Mouse (Mus musculus) forebrain, embryonic 13.5 days (tissue): ENCODE results near the gene Acod1. TPM values are rescaled to one million over a fixed set of nuclear protein-coding genes. Genes with fewer than 3 reads are reported as not detected.

Experiments used
- ATAC-seq: fragments of 200-750 bp; cut with Nextera tagmentation; 2 replicates; pipeline ENCODE4 v1.8.0; 2017
- H3K27ac ChIP-seq: fragments of 300-500 bp; sonication (generic); 2 replicates; pipeline ENCODE4 v1.5.1; 2015; ENCODE audit warnings: inconsistent platforms, mild to moderate bottlenecking, moderate library complexity
- H3K27me3 ChIP-seq: fragments of 300-500 bp; sonication (generic); 2 replicates; pipeline ENCODE4 v1.6.1; 2015; ENCODE audit warnings: mild to moderate bottlenecking, inconsistent platforms
- H3K36me3 ChIP-seq: fragments of 300-500 bp; sonication (generic); 2 replicates; pipeline ENCODE4 v1.6.1; 2015; ENCODE audit warnings: mild to moderate bottlenecking, inconsistent platforms; ENCODE audit not compliant: poor library complexity, severe bottlenecking
- H3K4me1 ChIP-seq: fragments of 300-500 bp; sonication (generic); 2 replicates; pipeline ENCODE4 v1.6.1; 2015; ENCODE audit warnings: inconsistent platforms
- H3K4me2 ChIP-seq: fragments of 300-500 bp; sonication (generic); 2 replicates; pipeline ENCODE4 v1.6.1; 2015; ENCODE audit warnings: inconsistent platforms, mild to moderate bottlenecking, moderate library complexity
- H3K4me3 ChIP-seq: fragments of 300-500 bp; sonication (generic); 2 replicates; pipeline ENCODE4 v1.5.1; 2015; ENCODE audit warnings: mild to moderate bottlenecking, inconsistent platforms
- H3K9ac ChIP-seq: fragments of 300-500 bp; sonication (generic); 2 replicates; pipeline ENCODE4 v1.6.1; 2015; ENCODE audit warnings: mild to moderate bottlenecking, inconsistent platforms
- H3K9me3 ChIP-seq: fragments of 300-500 bp; sonication (generic); replicated peaks from 2 replicates; pipeline ENCODE4 v1.6.1; 2016; ENCODE audit warnings: inconsistent platforms
- WGBS: fragments of 180-500 bp; shearing (Covaris S2); methylation state at CpG from one replicate; pipeline ENCODE4 v1.1.7; 2015; 5-methylcytosine and 5-hydroxymethylcytosine counted together
- polyA plus RNA-seq: library from polyadenylated mRNA; unstranded; fragments of >200 nt; fragmentation: Nextera tagmentation; extraction: Ambion mirVana; gene quantifications from 2 replicates; pipeline ENCODE4 v1.2.1, GENCODE M21; 2015

Gene Acod1
- polyA plus RNA-seq, 1 experiment from 2014 or later: not detected

GRCm38 (mm10) chr14:103096621-103097020 is 49.8 kb downstream of the Acod1 start:
- ATAC-seq: no peak
- Histone ChIP-seq H3K4me2 (peak overlapping the region; percentile 16), H3K27ac (no peak overlapping the region), H3K4me1 (peaks cover 28% of the 10 kb centered on the region), H3K27me3 (no peaks in the 10 kb centered on the region), H3K4me3 (no peak overlapping the region), H3K9me3 (no peaks in the 10 kb centered on the region), H3K9ac (no peak overlapping the region), H3K36me3 (peaks cover 17% of the 10 kb centered on the region)
- WGBS: 75% methylated on average over 6 of the region's 6 CpGs

GRCm38 (mm10) chr14:103098213-103098586 is 51.4 kb downstream of the Acod1 start:
- peak overlapping the region; percentile 83 for H3K4me3 ChIP-seq
- H3K4me2 ChIP-seq: peak overlapping the region; percentile 69
- H3K9me3 ChIP-seq: no peaks in the 10 kb centered on the region
- H3K4me1 ChIP-seq: peaks cover 28% of the 10 kb centered on the region
- peak overlapping the region; percentile 96 for H3K9ac ChIP-seq
- 1% methylated on average over 2 of the region's 2 CpGs for WGBS
- H3K27me3 ChIP-seq: no peaks in the 10 kb centered on the region
- H3K36me3 ChIP-seq: peaks cover 11% of the 10 kb centered on the region
- H3K27ac ChIP-seq: no peak overlapping the region
- no peak for ATAC-seq

GRCm38 (mm10) chr14:103098587-103099235 is 51.9 kb downstream of the Acod1 start:
- Histone ChIP-seq H3K4me3 (peak overlapping the region; percentile 83), H3K4me1 (peaks cover 28% of the 10 kb centered on the region), H3K4me2 (peak overlapping the region; percentile 69), H3K36me3 (peaks cover 11% of the 10 kb centered on the region), H3K9me3 (no peaks in the 10 kb centered on the region), H3K27ac (peak overlapping the region; percentile 98), H3K27me3 (no peaks in the 10 kb centered on the region), H3K9ac (peak overlapping the region; percentile 96)
- ATAC-seq: peak; percentile 85
- under 1% methylated on average over 49 of the region's 86 CpGs for WGBS

GRCm38 (mm10) chr14:103099238-103099933 is 52.6 kb downstream of the Acod1 start, which contains the start of gene Fbxl3:
Gene Fbxl3 (minus strand): TSS chr14:103099566.
- Histone ChIP-seq H3K9ac (peak within 1 kb of the TSS; percentile 96), H3K9me3 (no peaks in the 10 kb centered on the region), H3K4me1 (peaks cover 28% of the 10 kb centered on the region), H3K27me3 (no peaks in the 10 kb centered on the region), H3K36me3 (peaks cover 11% of the 10 kb centered on the region), H3K4me2 (peak within 1 kb of the TSS; percentile 69), H3K27ac (peak within 1 kb of the TSS; percentile 98), H3K4me3 (peak within 1 kb of the TSS; percentile 83)
- peak; percentile 87 for ATAC-seq
- under 1% methylated on average over 55 of the region's 88 CpGs for WGBS

- Histone ChIP-seq H3K4me1 (peaks cover 25% of the 10 kb centered on the region), H3K9ac (no peak overlapping the region), H3K27ac (no peak overlapping the region), H3K4me2 (no peak overlapping the region), H3K27me3 (no peaks in the 10 kb centered on the region), H3K36me3 (peaks cover 6% of the 10 kb centered on the region), H3K9me3 (no peaks in the 10 kb centered on the region), H3K4me3 (no peak overlapping the region; the same call in 1 of the 2 replicates)
- WGBS: 84% methylated on average over 13 of the region's 13 CpGs
- no peak for ATAC-seq
These were observed 53.5 kb downstream of the Acod1 start for GRCm38 (mm10) chr14:103100296-103100695.

GRCm38 (mm10) chr14:103101171-103101570 is 54.4 kb downstream of the Acod1 start:
- Histone ChIP-seq H3K36me3 (0 out of 2 replicates have a peak, but pooled peaks cover under 1% of the 10 kb centered on the region), H3K27me3 (no peaks in the 10 kb centered on the region), H3K9ac (no peak overlapping the region), H3K27ac (no peak overlapping the region), H3K4me2 (no peak overlapping the region), H3K9me3 (no peaks in the 10 kb centered on the region), H3K4me1 (peaks cover 18% of the 10 kb centered on the region), H3K4me3 (no peak overlapping the region)
- ATAC-seq: no peak
- WGBS: 82% methylated on average over 3 of the region's 3 CpGs

GRCm38 (mm10) chr14:103102246-103102645 is 55.5 kb downstream of the Acod1 start:
- Histone ChIP-seq H3K4me3 (no peak overlapping the region), H3K27ac (no peak overlapping the region), H3K4me2 (no peak overlapping the region), H3K4me1 (peaks cover 7% of the 10 kb centered on the region), H3K9me3 (no peaks in the 10 kb centered on the region), H3K36me3 (no peaks in the 10 kb centered on the region), H3K9ac (no peak overlapping the region), H3K27me3 (no peaks in the 10 kb centered on the region)
- no peak for ATAC-seq
- WGBS: 56% methylated on average over 6 of the region's 6 CpGs

- no peak for ATAC-seq
- H3K36me3 ChIP-seq: no peaks in the 10 kb centered on the region
- H3K27me3 ChIP-seq: no peaks in the 10 kb centered on the region
- H3K4me1 ChIP-seq: peaks cover 3% of the 10 kb centered on the region
- no peak overlapping the region for H3K4me3 ChIP-seq
- H3K27ac ChIP-seq: no peak overlapping the region
- 86% methylated on average over 10 of the region's 10 CpGs for WGBS
- H3K4me2 ChIP-seq: no peak overlapping the region
- no peak overlapping the region for H3K9ac ChIP-seq
- no peaks in the 10 kb centered on the region for H3K9me3 ChIP-seq
These were observed 56.1 kb downstream of the Acod1 start for GRCm38 (mm10) chr14:103102731-103103335.

Other genes starting within 250 kb of the Acod1 start
- 3.4 and 5.4 TPM in 2 replicates for gene Kctd12, start 64.3 kb upstream of the Acod1 start, polyA plus RNA-seq
- gene Cln5, start 23.2 kb downstream of the Acod1 start, polyA plus RNA-seq: 11.1 and 11.8 TPM in 2 replicates
- 20.2 and 21.5 TPM in 2 replicates for gene Fbxl3, start 52.6 kb downstream of the Acod1 start, polyA plus RNA-seq